Mouse (Mus musculus) adrenal gland, adult (tissue): ENCODE data around the gene Vmn1r12.
"Not testable (repeated sequence)": the region's sequence is repeated elsewhere in the genome, so short reads cannot be mapped to it uniquely, and the experiment has no call there.

Experiments used
- DNase-seq, 2 experiments: peaks; one replicate each; pipeline ENCODE4 v3.0.0; 2022 to 2023; ENCODE audit warnings: low spot score in 1 of 2; ENCODE audit not compliant: inconsistent age in 2 of 2

Gene Vmn1r12

GRCm38 (mm10) chr6:57156619-57157018 lies at the start of gene Vmn1r12:
Vmn1r12 (plus strand) TSS chr6:57156919.
- DNase-seq: no peak

- no peak for DNase-seq
Observed at GRCm38 (mm10) chr6:57109154-57109553, 47.6 kb upstream of the Vmn1r12 start, which contains the start of gene Vmn1r10. Vmn1r10 (plus strand) TSS chr6:57109454.

GRCm38 (mm10) chr6:57133155-57133554 lies 23.6 kb upstream of the Vmn1r12 start, which contains the start of gene Vmn1r11:
Vmn1r11 (plus strand) TSS chr6:57133455.
- no peak for DNase-seq

DNA sequence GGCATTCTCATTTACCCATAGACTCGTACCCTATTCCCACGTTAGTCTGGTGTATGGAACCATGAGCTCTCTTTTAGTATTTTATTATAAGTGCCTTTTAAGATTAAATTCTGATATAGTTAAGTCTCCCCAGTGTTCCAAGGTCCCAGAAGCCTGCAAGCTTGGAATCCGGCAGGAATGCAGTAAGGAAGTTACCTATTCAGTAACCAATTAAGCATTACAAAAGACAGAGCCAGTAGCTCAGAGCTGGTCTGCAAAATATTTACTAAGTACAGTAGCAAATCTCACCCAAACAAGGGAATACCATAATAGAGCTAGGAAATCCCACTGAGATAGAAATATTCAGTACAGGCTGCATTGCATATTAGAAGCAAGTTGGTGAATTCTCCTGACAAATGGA lies 33.3 kb downstream of the Vmn1r12 start:
- not testable (repeated sequence) for DNase-seq

- not testable (repeated sequence) for DNase-seq
Observed at GRCm38 (mm10) chr6:57202990-57203389, 46.3 kb downstream of the Vmn1r12 start, which contains the start of gene Vmn1r13. Vmn1r13 (plus strand) TSS chr6:57203290.
